Mouse (Mus musculus) small intestine, adult 2 months (tissue): ENCODE results near the gene Kctd4. TPM values are rescaled to one million over a fixed set of nuclear protein-coding genes. Genes with fewer than 3 reads are reported as not detected.

ENCODE experiments used
- H3K27ac ChIP-seq: fragments of 200-500 bp; 2 replicates; pipeline ENCODE4 v1.5.1; 2012; ENCODE audit warnings: low read depth, low read length, control low read depth, inconsistent platforms; ENCODE audit not compliant: insufficient read depth
- H3K27me3 ChIP-seq: fragments of 200-500 bp; 2 replicates; pipeline ENCODE4 v1.6.1; 2012; ENCODE audit warnings: mild to moderate bottlenecking, moderate library complexity, low read length, inconsistent platforms; ENCODE audit not compliant: control insufficient read depth, insufficient read depth
- H3K36me3 ChIP-seq: fragments of 200-500 bp; 2 replicates; pipeline ENCODE4 v1.6.1; 2012; ENCODE audit warnings: mild to moderate bottlenecking, low read length, control low read depth, inconsistent platforms; ENCODE audit not compliant: control insufficient read depth, insufficient read depth
- H3K4me1 ChIP-seq: fragments of 200-500 bp; 2 replicates; pipeline ENCODE4 v1.6.1; 2012; ENCODE audit warnings: low read length, inconsistent platforms, mixed read lengths; ENCODE audit not compliant: control insufficient read depth, insufficient read depth, insufficient read length
- H3K4me3 ChIP-seq: fragments of 200-500 bp; 2 replicates; pipeline ENCODE4 v1.5.1; 2012; ENCODE audit warnings: low read depth, mild to moderate bottlenecking, control low read depth, inconsistent platforms, low read length, moderate library complexity
- CTCF ChIP-seq: fragments of 200-500 bp; IDR thresholded peaks from 2 replicates; pipeline ENCODE4 v1.5.1; 2012; ENCODE audit warnings: low read depth, mild to moderate bottlenecking, control low read depth, inconsistent platforms, low read length, moderate library complexity, mixed read lengths; ENCODE audit not compliant: insufficient replicate concordance, insufficient read length; ENCODE audit errors: extremely low read depth
- POLR2A ChIP-seq: fragments of 200-500 bp; IDR thresholded peaks from 2 replicates; pipeline ENCODE4 v1.6.1; 2012; ENCODE audit warnings: low read depth, mild to moderate bottlenecking, control low read depth, inconsistent platforms, low read length, moderate library complexity
- WGBS: fragments of 180-500 bp; shearing (Covaris S2); methylation state at CpG from one replicate; pipeline ENCODE4 v1.1.7; 2018; 5-methylcytosine and 5-hydroxymethylcytosine counted together
- polyA plus RNA-seq: library from polyadenylated mRNA; depleted of rRNA; stranded (reverse); fragments of >200 nt; gene quantifications from 2 replicates; pipeline ENCODE4 v1.2.3, GENCODE M21; 2012

Gene Kctd4
- polyA plus RNA-seq, 1 experiment = not detected

DNA sequence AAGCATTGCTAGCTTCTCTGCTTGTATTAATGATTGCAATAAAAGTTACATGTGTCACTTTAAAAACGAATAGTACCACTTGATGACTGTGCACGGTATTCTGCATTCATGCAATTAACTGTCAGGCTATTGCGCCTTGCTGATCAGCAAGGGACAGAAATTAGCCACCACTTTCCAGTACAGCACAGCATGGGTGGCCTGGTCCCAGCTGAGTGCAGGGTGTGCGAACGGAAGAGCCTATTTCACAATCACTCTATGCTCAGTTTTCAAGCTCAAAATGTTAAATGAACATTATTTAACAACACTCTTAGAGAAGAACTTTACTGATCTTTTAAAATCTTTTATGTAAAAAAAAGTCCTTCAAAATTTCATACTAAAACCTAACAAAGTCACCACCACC lies 9.2 kb downstream of the Kctd4 start:
- WGBS = 74% methylated on average over 5 of the region's 5 CpGs
- no peak overlapping the region for H3K27ac ChIP-seq
- TF ChIP-seq POLR2A = no peak
- TF ChIP-seq CTCF = no peak
- H3K27me3 ChIP-seq = no peaks in the 10 kb centered on the region
- no peak overlapping the region for H3K4me3 ChIP-seq
- no peaks in the 10 kb centered on the region for H3K4me1 ChIP-seq
- H3K36me3 ChIP-seq = no peaks in the 10 kb centered on the region; the same call in 1 of the 2 replicates

DNA sequence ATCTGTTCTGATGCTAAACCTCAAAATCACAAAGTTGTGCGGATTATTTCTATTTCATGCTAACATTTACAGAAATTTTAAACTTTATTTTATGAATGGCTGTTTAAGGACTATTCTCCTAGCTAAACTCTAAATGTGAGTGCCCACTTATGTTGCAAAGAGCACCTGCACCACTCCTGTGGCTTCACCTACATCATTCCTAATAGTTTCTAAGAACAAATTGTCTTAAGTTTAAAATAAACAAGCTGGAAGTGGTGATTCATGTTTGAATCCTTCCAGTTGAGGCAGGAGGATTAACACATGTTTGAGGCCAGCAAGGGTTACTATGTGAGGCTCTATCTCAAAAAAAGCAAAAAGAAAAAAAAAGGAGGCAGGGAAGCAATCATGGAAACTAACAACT lies 9.6 kb downstream of the Kctd4 start:
- 94% methylated on average over 1 of the region's 1 CpGs for WGBS
- Histone ChIP-seq H3K36me3 (no peaks in the 10 kb centered on the region; the same call in 1 of the 2 replicates), H3K4me3 (no peak overlapping the region), H3K27ac (no peak overlapping the region), H3K27me3 (no peaks in the 10 kb centered on the region), H3K4me1 (no peaks in the 10 kb centered on the region)
- TF ChIP-seq POLR2A = no peak
- no peak for TF ChIP-seq CTCF

DNA sequence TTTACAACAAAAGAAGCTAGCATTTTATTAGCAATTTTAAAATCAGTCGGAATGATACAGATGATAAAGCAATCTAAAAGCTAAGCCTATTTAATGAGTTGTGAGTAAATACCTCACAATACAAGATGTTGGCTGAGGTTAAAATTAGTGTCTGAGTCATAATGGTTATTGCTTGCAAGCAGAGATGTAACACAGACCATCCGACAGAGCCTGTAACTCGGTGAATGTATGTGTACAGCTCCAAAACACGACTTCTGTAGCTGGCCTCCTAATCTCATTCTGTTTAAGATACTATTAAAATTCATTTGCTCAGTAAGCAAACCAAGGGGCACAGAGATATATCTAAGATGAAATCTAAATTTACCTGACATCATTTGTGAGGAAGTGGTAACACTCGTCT lies 12.5 kb downstream of the Kctd4 start:
- Histone ChIP-seq H3K27me3 (no peaks in the 10 kb centered on the region), H3K27ac (no peak overlapping the region), H3K36me3 (0 out of 2 replicates have a peak, but pooled peaks cover under 1% of the 10 kb centered on the region), H3K4me1 (no peaks in the 10 kb centered on the region), H3K4me3 (no peak overlapping the region)
- WGBS = 80% methylated on average over 5 of the region's 5 CpGs
- TF ChIP-seq CTCF (no peak), POLR2A (no peak)

DNA sequence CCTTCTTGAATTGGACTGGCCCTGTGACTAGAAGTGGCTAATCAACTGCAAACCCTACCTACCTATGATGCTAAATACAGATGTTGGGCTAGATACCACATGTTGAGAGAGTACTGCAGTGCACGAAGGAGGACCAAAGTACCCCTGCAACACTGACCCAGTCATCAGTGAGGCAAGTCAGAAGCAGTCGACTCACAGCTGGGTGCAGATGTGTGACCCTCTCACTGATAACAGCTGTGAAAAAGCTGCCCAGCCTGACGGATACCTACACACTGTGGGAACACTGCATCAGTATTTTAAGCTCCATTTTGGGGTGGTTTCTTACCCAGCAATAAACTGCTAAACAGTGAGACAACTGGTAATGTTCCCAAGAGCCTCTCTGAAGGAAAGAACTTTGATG lies 21.3 kb downstream of the Kctd4 start:
- no peaks in the 10 kb centered on the region for H3K27me3 ChIP-seq
- no peak for TF ChIP-seq POLR2A
- WGBS = 64% methylated on average over 3 of the region's 3 CpGs
- peaks cover 3% of the 10 kb centered on the region; the same call in 1 of the 2 replicates for H3K36me3 ChIP-seq
- H3K4me1 ChIP-seq = no peaks in the 10 kb centered on the region
- H3K4me3 ChIP-seq = no peak overlapping the region
- H3K27ac ChIP-seq = no peak overlapping the region

DNA sequence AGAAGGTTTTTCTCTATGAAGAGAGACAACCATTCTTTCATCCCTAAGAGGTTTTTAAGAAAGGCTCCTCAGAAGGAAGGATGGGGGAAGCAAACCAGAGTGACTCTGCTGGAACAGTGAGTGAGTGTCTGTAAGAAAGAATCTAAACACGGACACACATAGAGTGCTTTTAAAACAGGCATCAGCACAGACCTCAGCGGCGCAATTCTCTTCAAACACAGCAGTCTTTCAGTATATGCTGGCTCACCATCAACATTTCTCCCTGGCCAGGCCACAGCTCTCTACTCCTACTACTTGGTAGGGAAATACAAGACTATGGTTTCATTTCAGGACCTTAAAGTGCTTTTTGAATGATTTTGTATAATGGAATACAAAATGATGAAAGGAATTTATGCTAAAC lies 26.4 kb downstream of the Kctd4 start:
- no peak for TF ChIP-seq CTCF
- TF ChIP-seq POLR2A = no peak
- Histone ChIP-seq H3K27me3 (no peaks in the 10 kb centered on the region), H3K4me3 (no peak overlapping the region), H3K36me3 (peaks cover 4% of the 10 kb centered on the region; the same call in 1 of the 2 replicates), H3K4me1 (no peaks in the 10 kb centered on the region), H3K27ac (no peak overlapping the region)
- WGBS = 90% methylated on average over 3 of the region's 3 CpGs

DNA sequence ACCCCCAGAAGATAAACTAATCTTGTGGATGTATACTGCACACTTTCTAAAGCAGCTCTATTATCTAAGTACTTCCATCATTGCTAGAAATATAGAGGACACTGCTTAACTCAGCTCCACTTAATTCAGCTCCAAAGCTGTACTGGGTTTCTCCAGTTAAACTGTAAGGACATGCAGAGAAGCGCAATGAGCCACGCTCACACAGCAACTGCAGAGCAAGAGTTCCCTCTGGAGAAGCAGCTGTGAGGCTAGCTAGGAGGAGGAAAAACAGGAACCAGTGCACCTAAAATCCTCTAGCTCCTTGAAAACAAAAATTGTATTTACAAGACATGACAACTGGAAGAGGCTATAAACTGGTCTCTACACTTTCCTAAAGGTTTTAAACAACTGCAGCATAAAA lies 29.1 kb downstream of the Kctd4 start:
- H3K36me3 ChIP-seq = 0 out of 2 replicates have a peak, but pooled peaks cover 4% of the 10 kb centered on the region
- H3K4me3 ChIP-seq = no peak overlapping the region
- TF ChIP-seq POLR2A (no peak), CTCF (no peak)
- 95% methylated on average over 2 of the region's 2 CpGs for WGBS
- H3K27ac ChIP-seq = no peak overlapping the region
- no peaks in the 10 kb centered on the region for H3K27me3 ChIP-seq
- H3K4me1 ChIP-seq = no peaks in the 10 kb centered on the region

DNA sequence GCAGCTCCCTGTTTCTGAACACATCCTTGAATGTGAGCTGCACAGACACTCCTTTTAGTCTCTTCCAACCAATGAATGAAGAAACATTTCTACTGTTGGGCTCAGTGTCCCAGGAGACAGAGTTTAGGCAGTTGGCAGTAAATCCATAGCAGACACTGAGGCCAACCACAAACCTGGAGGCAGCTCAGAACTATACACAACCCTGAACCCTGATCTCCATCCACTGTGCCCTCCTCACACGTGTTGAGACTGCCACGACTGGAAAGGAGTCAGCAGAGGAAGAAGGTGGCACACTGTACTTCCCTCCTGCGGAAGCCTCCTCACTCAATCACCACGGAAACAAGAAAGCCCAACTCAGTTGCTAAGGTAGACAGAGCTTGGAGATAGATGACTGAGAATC lies 30.3 kb downstream of the Kctd4 start:
- 73% methylated on average over 4 of the region's 4 CpGs for WGBS
- Histone ChIP-seq H3K27ac (no peak overlapping the region), H3K36me3 (0 out of 2 replicates have a peak, but pooled peaks cover 3% of the 10 kb centered on the region), H3K27me3 (no peaks in the 10 kb centered on the region), H3K4me3 (no peak overlapping the region), H3K4me1 (no peaks in the 10 kb centered on the region)
- TF ChIP-seq POLR2A = no peak
- no peak for TF ChIP-seq CTCF
